Mouse (Mus musculus): ENCODE results near the gene Hsd17b3. TPM values are rescaled to one million over a fixed set of nuclear protein-coding genes. Genes with fewer than 3 reads are reported as not detected.
A peak's percentile ranks its signal among the peaks of the same experiment; 100 is the strongest.

The Hsd17b3 gene
- polyA plus RNA-seq, 1 experiment = not detected

DNA sequence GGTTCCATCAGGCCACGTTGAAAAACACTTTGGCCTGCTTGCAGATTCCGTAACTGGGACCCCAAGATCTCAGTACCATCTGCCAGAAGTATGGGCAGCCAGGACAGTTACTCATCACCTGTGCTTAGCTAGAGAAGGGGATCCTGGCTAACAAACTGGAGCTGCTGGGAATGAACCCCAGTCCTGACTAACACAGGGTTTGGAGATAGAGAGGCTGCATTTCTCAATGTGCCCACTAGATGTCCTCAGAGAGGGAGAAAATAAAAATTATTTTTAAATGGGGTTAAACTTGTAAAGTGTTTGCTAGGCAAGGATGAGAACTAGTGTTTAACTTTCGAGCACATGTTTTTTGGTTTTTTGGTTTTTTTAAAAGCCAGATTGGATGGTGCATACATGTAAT, 11.2 kb upstream of the Hsd17b3 start:
- TF ChIP-seq POLR2A (IDR thresholded peaks at IDR 0.05; ENCODE audit: low read depth, low read length) (no peak), CTCF (conservative IDR thresholded peaks at IDR 0.05; ENCODE audit: insufficient read depth, insufficient read length, low read depth, low read length) (peak; percentile 48)
- H3K4me3 ChIP-seq (ENCODE audit: insufficient read depth, low read depth, low read length) = no peak overlapping the region
- H3K36me3 ChIP-seq (ENCODE audit: control insufficient read depth, insufficient read depth, low read length) = peaks cover 1% of the 10 kb centered on the region
- H3K27ac ChIP-seq (ENCODE audit: insufficient read depth, low read depth, low read length) = no peak overlapping the region
- no peaks in the 10 kb centered on the region for H3K4me1 ChIP-seq (ENCODE audit: control insufficient read depth, insufficient read depth, low read length)
- DNase-seq = peak; percentile 57
- no peaks in the 10 kb centered on the region for H3K27me3 ChIP-seq (replicated peaks; ENCODE audit: control insufficient read depth, insufficient read depth, low read length)
- 66% methylated on average over 3 of the region's 3 CpGs for WGBS

DNA sequence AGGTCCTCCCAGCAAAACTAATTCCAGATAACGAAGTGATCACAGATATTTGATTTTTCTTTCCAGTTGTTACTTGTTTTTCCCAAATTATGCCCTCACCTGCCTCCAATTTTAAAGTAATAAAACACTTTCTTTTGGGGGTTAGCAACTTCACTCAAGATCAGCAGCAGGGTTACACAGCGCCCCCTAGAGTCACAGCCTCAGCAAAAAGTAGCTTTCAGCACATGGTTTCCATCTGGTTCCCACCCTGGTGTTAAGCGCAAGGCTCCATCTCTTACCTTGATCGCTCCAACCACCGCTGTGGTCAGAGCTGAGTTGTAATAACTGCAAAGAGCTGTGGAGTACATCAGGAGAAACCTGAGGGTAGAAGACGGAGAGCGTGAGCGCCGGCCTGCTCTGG, 10.0 kb upstream of the Hsd17b3 start:
- Histone ChIP-seq H3K4me3 (ENCODE audit: insufficient read depth, low read depth, low read length) (no peak overlapping the region), H3K27me3 (replicated peaks; ENCODE audit: control insufficient read depth, insufficient read depth, low read length) (no peaks in the 10 kb centered on the region), H3K4me1 (ENCODE audit: control insufficient read depth, insufficient read depth, low read length) (no peaks in the 10 kb centered on the region), H3K27ac (ENCODE audit: insufficient read depth, low read depth, low read length) (no peak overlapping the region), H3K36me3 (ENCODE audit: control insufficient read depth, insufficient read depth, low read length) (peaks cover 1% of the 10 kb centered on the region)
- TF ChIP-seq CTCF (conservative IDR thresholded peaks at IDR 0.05; ENCODE audit: insufficient read depth, insufficient read length, low read depth, low read length) = peak; percentile 60
- no peak for TF ChIP-seq POLR2A (IDR thresholded peaks at IDR 0.05; ENCODE audit: low read depth, low read length)
- peak; percentile 39 for DNase-seq
- WGBS = 80% methylated on average over 9 of the region's 9 CpGs

DNA sequence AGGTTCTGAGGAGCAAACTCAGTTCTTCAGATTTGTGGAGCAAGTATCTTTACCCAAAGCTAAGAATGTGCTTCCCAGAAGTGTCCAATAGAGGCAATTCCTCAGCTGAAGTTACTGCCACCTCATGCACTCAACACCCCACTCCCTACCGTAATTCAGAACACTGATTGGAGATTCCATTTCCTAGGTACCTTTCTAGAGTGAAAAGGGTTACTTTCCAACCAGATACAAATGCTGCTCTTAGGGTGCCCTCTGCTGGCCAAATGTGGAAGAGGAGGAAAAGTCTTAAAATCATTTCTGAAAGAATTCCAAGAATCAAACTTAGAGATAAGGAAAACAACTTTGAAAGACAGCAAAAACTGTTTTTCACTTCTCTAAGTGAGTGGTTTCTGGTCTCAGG, 4.3 kb upstream of the Hsd17b3 start:
- no peaks in the 10 kb centered on the region; the same call in 1 of the 2 replicates for H3K27me3 ChIP-seq (replicated peaks; ENCODE audit: control insufficient read depth, insufficient read depth, low read length)
- TF ChIP-seq POLR2A (IDR thresholded peaks at IDR 0.05; ENCODE audit: low read depth, low read length) = no peak
- peak; percentile 29; the same call in 1 of the 2 replicates for TF ChIP-seq CTCF (conservative IDR thresholded peaks at IDR 0.05; ENCODE audit: insufficient read depth, insufficient read length, low read depth, low read length)
- DNase-seq = peak; percentile 80
- no peak overlapping the region for H3K27ac ChIP-seq (ENCODE audit: insufficient read depth, low read depth, low read length)
- 7% methylated on average over 1 of the region's 1 CpGs for WGBS
- H3K36me3 ChIP-seq (ENCODE audit: control insufficient read depth, insufficient read depth, low read length) = peaks cover 1% of the 10 kb centered on the region
- H3K4me3 ChIP-seq (ENCODE audit: insufficient read depth, low read depth, low read length) = no peak overlapping the region
- no peaks in the 10 kb centered on the region for H3K4me1 ChIP-seq (ENCODE audit: control insufficient read depth, insufficient read depth, low read length)

DNA sequence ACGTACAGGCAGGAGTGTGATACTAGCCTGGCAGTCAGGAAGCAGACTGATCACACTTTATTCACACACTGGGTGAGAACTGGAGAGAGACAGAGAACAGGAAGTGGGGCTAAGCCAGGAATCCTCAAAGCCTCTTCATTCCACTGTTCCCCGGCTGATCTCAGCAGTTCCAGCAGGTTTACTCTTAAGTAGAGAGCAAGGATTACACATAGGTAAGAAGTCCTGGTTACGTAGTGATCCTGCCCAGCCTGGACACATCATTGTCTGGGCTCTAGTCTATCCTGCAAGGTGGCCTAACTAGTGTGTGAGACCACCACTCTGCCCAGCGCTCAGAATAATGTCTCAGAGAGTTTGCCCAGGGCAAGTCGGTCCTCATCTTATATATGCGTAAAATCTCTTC, 3.7 kb upstream of the Hsd17b3 start:
- H3K27me3 ChIP-seq (replicated peaks; ENCODE audit: control insufficient read depth, insufficient read depth, low read length) = no peaks in the 10 kb centered on the region; the same call in 1 of the 2 replicates
- H3K4me3 ChIP-seq (ENCODE audit: insufficient read depth, low read depth, low read length) = no peak overlapping the region
- no peaks in the 10 kb centered on the region for H3K4me1 ChIP-seq (ENCODE audit: control insufficient read depth, insufficient read depth, low read length)
- TF ChIP-seq POLR2A (IDR thresholded peaks at IDR 0.05; ENCODE audit: low read depth, low read length) = no peak
- TF ChIP-seq CTCF (conservative IDR thresholded peaks at IDR 0.05; ENCODE audit: insufficient read depth, insufficient read length, low read depth, low read length) = no peak
- DNase-seq = no peak
- no peak overlapping the region for H3K27ac ChIP-seq (ENCODE audit: insufficient read depth, low read depth, low read length)
- H3K36me3 ChIP-seq (ENCODE audit: control insufficient read depth, insufficient read depth, low read length) = peaks cover 1% of the 10 kb centered on the region; the same call in 1 of the 2 replicates
- 61% methylated on average over 6 of the region's 6 CpGs for WGBS

DNA sequence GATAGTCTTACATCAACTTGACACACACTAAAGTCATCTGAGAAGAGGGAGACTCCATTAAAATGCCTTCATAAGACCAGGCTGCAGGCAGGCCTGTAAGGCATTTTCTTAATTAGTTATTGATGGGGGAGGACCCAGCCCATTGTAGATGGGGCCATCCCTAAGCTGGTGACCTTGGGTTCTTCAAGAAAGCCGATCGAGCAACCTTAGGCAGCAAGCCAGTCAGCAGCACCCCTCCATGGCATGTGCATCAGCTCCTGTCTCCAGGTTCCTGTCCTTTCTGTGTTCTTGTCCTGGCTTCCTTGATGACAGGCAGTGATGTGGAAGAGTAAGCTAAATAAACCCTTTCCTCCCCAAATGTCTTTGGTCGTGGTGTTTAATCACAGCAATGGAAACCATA, 3.1 kb upstream of the Hsd17b3 start:
- no peak for DNase-seq
- WGBS = 61% methylated on average over 3 of the region's 3 CpGs
- TF ChIP-seq CTCF (conservative IDR thresholded peaks at IDR 0.05; ENCODE audit: insufficient read depth, insufficient read length, low read depth, low read length) (no peak), POLR2A (IDR thresholded peaks at IDR 0.05; ENCODE audit: low read depth, low read length) (no peak)

DNA sequence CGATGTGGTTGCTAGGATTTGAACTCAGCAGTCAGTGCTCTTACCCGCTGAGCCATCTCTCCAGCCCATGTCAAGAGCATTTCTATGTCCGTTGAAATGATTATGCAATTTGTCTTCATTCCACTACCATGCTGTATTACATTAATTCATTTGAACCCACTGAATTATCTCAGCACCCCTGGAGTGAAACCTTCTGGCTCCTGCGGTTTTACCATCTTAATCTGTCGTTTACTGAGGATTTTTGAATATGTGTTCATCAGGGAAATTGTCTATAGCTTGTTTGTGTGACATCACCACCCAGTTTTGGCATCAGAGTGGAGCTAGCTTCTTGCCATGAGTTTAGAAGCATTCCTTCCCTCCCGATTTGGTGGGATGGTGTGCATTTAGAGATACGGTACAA, 2.0 kb upstream of the Hsd17b3 start:
- no peak for TF ChIP-seq POLR2A (IDR thresholded peaks at IDR 0.05; ENCODE audit: low read depth, low read length)
- no peak for TF ChIP-seq CTCF (conservative IDR thresholded peaks at IDR 0.05; ENCODE audit: insufficient read depth, insufficient read length, low read depth, low read length)
- no peaks in the 10 kb centered on the region for H3K4me1 ChIP-seq (ENCODE audit: control insufficient read depth, insufficient read depth, low read length)
- H3K27ac ChIP-seq (ENCODE audit: insufficient read depth, low read depth, low read length) = no peak overlapping the region
- DNase-seq = no peak
- H3K4me3 ChIP-seq (ENCODE audit: insufficient read depth, low read depth, low read length) = no peak overlapping the region
- no peaks in the 10 kb centered on the region; the same call in 1 of the 2 replicates for H3K27me3 ChIP-seq (replicated peaks; ENCODE audit: control insufficient read depth, insufficient read depth, low read length)
- no peaks in the 10 kb centered on the region for H3K36me3 ChIP-seq (ENCODE audit: control insufficient read depth, insufficient read depth, low read length)
- 87% methylated on average over 7 of the region's 7 CpGs for WGBS

More for the DNA sequence above, 3.1 kb upstream of the Hsd17b3 start:
- Histone ChIP-seq H3K4me1 (ENCODE audit: control insufficient read depth, insufficient read depth, low read length) (no peaks in the 10 kb centered on the region), H3K36me3 (ENCODE audit: control insufficient read depth, insufficient read depth, low read length) (no peaks in the 10 kb centered on the region), H3K4me3 (ENCODE audit: insufficient read depth, low read depth, low read length) (no peak overlapping the region), H3K27me3 (replicated peaks; ENCODE audit: control insufficient read depth, insufficient read depth, low read length) (no peaks in the 10 kb centered on the region; the same call in 1 of the 2 replicates), H3K27ac (ENCODE audit: insufficient read depth, low read depth, low read length) (no peak overlapping the region)

DNA sequence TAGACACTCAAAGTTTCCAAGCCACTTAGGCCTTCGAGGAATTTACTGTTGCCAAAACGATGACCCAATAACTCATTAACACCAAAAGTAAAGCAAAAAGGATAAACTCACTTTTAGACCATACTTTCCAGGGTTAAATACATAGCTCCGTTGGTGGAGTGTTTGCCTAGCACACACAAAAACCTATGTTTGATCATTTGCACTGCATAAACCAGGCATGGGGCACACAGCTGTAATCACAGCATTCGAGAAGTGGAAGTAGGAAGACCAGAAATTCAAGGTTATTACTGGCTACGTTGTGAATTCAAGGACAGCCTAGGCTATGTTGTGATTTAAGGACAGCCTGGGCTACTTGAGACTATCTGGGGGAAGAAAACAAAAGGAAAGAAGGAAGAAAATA, 1.2 kb upstream of the Hsd17b3 start:
- 64% methylated on average over 5 of the region's 5 CpGs for WGBS
- no peak for DNase-seq
- Histone ChIP-seq H3K27ac (ENCODE audit: insufficient read depth, low read depth, low read length) (no peak overlapping the region), H3K4me1 (ENCODE audit: control insufficient read depth, insufficient read depth, low read length) (no peaks in the 10 kb centered on the region), H3K36me3 (ENCODE audit: control insufficient read depth, insufficient read depth, low read length) (no peaks in the 10 kb centered on the region), H3K27me3 (replicated peaks; ENCODE audit: control insufficient read depth, insufficient read depth, low read length) (no peaks in the 10 kb centered on the region; the same call in 1 of the 2 replicates), H3K4me3 (ENCODE audit: insufficient read depth, low read depth, low read length) (no peak overlapping the region)
- TF ChIP-seq POLR2A (IDR thresholded peaks at IDR 0.05; ENCODE audit: low read depth, low read length) (no peak), CTCF (conservative IDR thresholded peaks at IDR 0.05; ENCODE audit: insufficient read depth, insufficient read length, low read depth, low read length) (no peak)
